Mouse (Mus musculus) embryonic facial prominence, embryonic 14.5 days (tissue): ENCODE results near the gene Tead1. TPM values are rescaled to one million over a fixed set of nuclear protein-coding genes. Genes with fewer than 3 reads are reported as not detected.

Experiments
- ATAC-seq: fragments of 200-750 bp; cut with Nextera tagmentation; 2 replicates; pipeline ENCODE4 v1.8.0; 2017; ENCODE audit warnings: low read depth, moderate number of reproducible peaks, moderate TSS enrichment
- DNase-seq: peaks from one replicate; pipeline ENCODE4 v3.0.0-alpha.2; 2015; ENCODE audit warnings: low spot score
- H3K27ac ChIP-seq: fragments of 300-500 bp; sonication (generic); replicated peaks from 2 replicates; pipeline ENCODE4 v1.5.1; 2014; ENCODE audit warnings: low read depth, mild to moderate bottlenecking, low read length, moderate library complexity
- H3K27me3 ChIP-seq: fragments of 300-500 bp; sonication (generic); replicated peaks from 2 replicates; pipeline ENCODE4 v1.6.1; 2014; ENCODE audit warnings: low read length; ENCODE audit not compliant: control insufficient read depth, insufficient read depth
- H3K36me3 ChIP-seq: fragments of 300-500 bp; sonication (generic); 2 replicates; pipeline ENCODE4 v1.6.1; 2014; ENCODE audit warnings: low read length, mixed read lengths; ENCODE audit not compliant: control insufficient read depth, insufficient read depth
- H3K4me1 ChIP-seq: fragments of 300-500 bp; sonication (generic); 2 replicates; pipeline ENCODE4 v1.6.1; 2014; ENCODE audit warnings: antibody characterized with exemption, low read length; ENCODE audit not compliant: control insufficient read depth, insufficient read depth
- H3K4me2 ChIP-seq: fragments of 300-500 bp; sonication (generic); 2 replicates; pipeline ENCODE4 v1.6.1; 2014; ENCODE audit warnings: low read depth, mild to moderate bottlenecking, low read length, moderate library complexity, mixed read lengths
- H3K4me3 ChIP-seq: fragments of 300-500 bp; sonication (generic); 2 replicates; pipeline ENCODE4 v1.5.1; 2014; ENCODE audit warnings: low read depth, mild to moderate bottlenecking, low read length
- H3K9ac ChIP-seq: fragments of 300-500 bp; sonication (generic); 2 replicates; pipeline ENCODE4 v1.6.1; 2014; ENCODE audit warnings: low read depth, mild to moderate bottlenecking, low read length, moderate library complexity, mixed read lengths
- H3K9me3 ChIP-seq: fragments of 300-500 bp; sonication (generic); 2 replicates; pipeline ENCODE4 v1.6.1; 2016; ENCODE audit warnings: low read length; ENCODE audit not compliant: control insufficient read depth
- WGBS: fragments of 180-500 bp; shearing (Covaris S2); extraction: QIAGEN DNeasy Blood & Tissue Kit; methylation state at CpG from one replicate; pipeline ENCODE4 v1.1.7; 2014; 5-methylcytosine and 5-hydroxymethylcytosine counted together
- polyA plus RNA-seq: library from polyadenylated mRNA; unstranded; fragments of >200 nt; fragmentation: Nextera tagmentation; extraction: Ambion mirVana; gene quantifications from 2 replicates; pipeline ENCODE4 v1.2.1, GENCODE M21; 2014

The Tead1 gene
- polyA plus RNA-seq, 1 experiment from 2014 or later = 18.2 TPM

DNA sequence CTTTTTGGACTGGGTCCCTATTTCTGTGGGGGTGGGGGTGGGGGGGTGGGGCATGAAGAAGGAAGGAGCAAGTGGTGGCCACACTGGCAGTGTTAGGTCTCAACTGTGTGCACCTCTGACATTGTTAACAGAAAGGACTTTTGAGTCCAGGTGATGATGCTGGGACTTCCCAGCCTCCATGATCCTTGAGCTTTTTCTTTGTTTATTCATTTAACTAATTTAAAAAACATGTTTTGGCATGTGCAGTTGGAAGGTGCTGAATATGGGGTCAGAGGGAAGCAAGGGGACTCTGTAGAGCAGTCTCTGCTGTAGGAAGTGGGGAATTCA, 149.5 kb downstream of the Tead1 start:
- Histone ChIP-seq H3K27me3 (no peaks in the 10 kb centered on the region), H3K9ac (no peak overlapping the region), H3K27ac (no peak overlapping the region), H3K9me3 (no peaks in the 10 kb centered on the region), H3K4me2 (no peak overlapping the region), H3K4me1 (peaks cover 46% of the 10 kb centered on the region), H3K4me3 (no peak overlapping the region), H3K36me3 (no peaks in the 10 kb centered on the region)
- DNase-seq = no peak
- no peak for ATAC-seq

DNA sequence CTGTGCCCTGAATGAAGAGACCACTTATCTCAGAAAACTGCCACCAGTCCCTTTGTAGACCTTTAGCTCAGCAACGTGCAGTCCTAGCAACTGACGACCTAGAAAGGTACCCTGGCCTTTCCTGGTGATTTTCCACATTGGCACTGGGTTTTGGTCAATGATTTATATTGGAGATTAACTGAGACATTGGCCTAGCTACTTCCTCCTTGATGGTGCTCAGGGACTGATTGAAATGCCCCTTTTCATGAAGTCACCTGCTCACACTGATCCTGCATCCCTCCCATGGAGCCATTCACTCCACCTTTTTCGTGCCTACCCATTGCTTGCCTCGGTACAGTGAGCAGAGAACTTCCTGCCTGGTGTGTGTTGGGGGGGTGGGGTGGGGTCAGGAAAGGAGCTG, 151.8 kb downstream of the Tead1 start:
- no peak overlapping the region for H3K4me2 ChIP-seq
- no peaks in the 10 kb centered on the region for H3K27me3 ChIP-seq
- no peak overlapping the region for H3K27ac ChIP-seq
- DNase-seq (no peak), ATAC-seq (no peak)
- WGBS = 72% methylated on average over 4 of the region's 4 CpGs
- no peaks in the 10 kb centered on the region for H3K36me3 ChIP-seq
- no peak overlapping the region for H3K9ac ChIP-seq
- H3K9me3 ChIP-seq = no peaks in the 10 kb centered on the region
- no peak overlapping the region for H3K4me3 ChIP-seq
- H3K4me1 ChIP-seq = peaks cover 28% of the 10 kb centered on the region

DNA sequence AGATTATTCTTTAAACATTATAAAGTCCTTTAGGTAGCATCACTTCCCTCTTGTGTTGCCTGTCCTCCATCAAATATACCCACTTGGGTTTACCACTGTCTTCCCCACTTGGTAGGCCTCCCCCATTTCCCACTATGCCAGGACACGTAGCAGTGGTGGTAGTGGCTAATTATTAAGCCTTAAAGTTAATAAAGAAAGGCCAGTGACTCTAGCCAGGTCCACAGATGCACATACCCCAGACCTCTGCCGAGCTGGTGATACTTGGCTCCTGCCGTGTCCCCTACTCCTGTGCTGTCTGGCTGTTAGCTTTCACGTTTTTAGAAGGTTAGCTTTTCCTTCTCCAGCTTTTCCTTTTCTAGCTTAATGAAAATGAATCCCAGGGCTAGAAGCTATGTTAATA, 152.3 kb downstream of the Tead1 start:
- Histone ChIP-seq H3K4me2 (no peak overlapping the region), H3K27ac (no peak overlapping the region), H3K9ac (no peak overlapping the region), H3K36me3 (no peaks in the 10 kb centered on the region), H3K27me3 (no peaks in the 10 kb centered on the region), H3K9me3 (no peaks in the 10 kb centered on the region), H3K4me3 (no peak overlapping the region), H3K4me1 (peaks cover 23% of the 10 kb centered on the region)
- no peak for ATAC-seq
- 76% methylated on average over 4 of the region's 4 CpGs for WGBS
- no peak for DNase-seq

DNA sequence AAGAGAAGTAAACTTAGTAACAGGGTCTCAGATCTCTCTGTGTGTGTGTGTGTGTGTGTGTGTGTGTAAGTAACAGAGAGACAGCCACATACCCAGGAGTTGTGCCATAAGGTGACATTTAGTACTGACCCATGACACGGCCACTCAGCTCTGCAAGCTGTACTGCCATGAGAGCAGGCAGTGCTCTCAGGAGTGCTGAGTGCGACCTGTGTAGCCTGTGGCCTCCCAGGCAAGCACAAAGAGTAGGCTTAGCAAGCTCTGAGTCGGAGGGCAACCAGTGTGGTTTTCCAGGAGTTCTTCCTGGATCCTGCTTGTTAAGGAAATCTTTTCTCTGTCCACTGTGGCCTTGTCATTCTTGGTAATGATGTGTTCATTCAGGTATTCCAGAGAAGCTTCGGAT, 154.0 kb downstream of the Tead1 start:
- ATAC-seq (no peak), DNase-seq (no peak)
- Histone ChIP-seq H3K9me3 (0 out of 2 replicates have a peak, but pooled peaks cover 5% of the 10 kb centered on the region), H3K36me3 (no peaks in the 10 kb centered on the region), H3K9ac (no peak overlapping the region), H3K27ac (no peak overlapping the region), H3K4me1 (peaks cover 6% of the 10 kb centered on the region), H3K4me2 (no peak overlapping the region), H3K27me3 (no peaks in the 10 kb centered on the region), H3K4me3 (no peak overlapping the region)
- 78% methylated on average over 4 of the region's 4 CpGs for whole genome bisulfite sequencing

DNA sequence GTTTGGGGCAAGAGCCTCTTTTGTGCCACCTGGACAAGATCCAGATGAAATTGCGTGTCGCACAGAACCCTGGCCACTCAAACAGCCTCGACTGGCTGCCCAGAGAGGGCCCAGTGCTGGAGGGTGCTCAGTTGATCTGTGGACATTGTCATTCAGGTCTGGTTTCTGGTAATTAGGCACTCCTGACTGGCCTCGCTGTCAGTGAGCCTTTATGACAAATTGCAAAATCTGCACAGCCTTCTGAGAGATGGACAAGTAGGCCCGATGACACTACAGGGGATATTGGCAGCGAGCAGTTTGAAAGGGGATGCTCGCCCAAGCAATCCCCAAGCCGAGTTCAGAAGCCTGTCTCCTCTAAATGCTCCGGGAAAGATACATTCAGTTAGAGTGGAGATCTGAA, 157.0 kb downstream of the Tead1 start:
- H3K9ac ChIP-seq = no peak overlapping the region
- no peak overlapping the region for H3K27ac ChIP-seq
- H3K36me3 ChIP-seq = 0 out of 2 replicates have a peak, but pooled peaks cover 5% of the 10 kb centered on the region
- WGBS = 80% methylated on average over 9 of the region's 9 CpGs
- H3K4me3 ChIP-seq = no peak overlapping the region
- H3K9me3 ChIP-seq = 0 out of 2 replicates have a peak, but pooled peaks cover 5% of the 10 kb centered on the region
- H3K4me2 ChIP-seq = no peak overlapping the region
- DNase-seq = no peak
- no peak for ATAC-seq
- H3K4me1 ChIP-seq = peaks cover 3% of the 10 kb centered on the region; the same call in 1 of the 2 replicates
- no peaks in the 10 kb centered on the region for H3K27me3 ChIP-seq

DNA sequence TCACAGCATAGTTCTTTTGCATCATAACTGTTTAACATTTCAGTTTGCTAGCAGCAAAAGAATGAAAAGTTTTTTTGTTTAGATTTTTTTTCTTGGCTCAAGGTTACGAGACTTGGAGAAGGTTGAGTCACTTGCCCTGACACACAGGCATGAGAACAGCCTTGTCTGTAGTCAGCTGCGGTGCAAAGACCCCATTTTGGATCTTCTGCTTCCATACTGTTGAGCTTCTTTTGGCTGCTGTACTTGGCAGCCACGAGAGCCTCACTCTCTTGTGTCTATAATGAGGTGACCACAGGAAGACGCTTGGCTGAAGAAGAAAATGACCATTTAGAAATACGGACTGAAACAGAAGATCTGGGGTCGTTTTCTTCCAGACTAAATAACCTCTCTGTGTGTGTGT, 159.0 kb downstream of the Tead1 start:
- DNase-seq (no peak), ATAC-seq (no peak)
- WGBS = 84% methylated on average over 6 of the region's 6 CpGs
- H3K4me2 ChIP-seq = no peak overlapping the region
- no peaks in the 10 kb centered on the region for H3K27me3 ChIP-seq
- no peak overlapping the region for H3K27ac ChIP-seq
- peaks cover 13% of the 10 kb centered on the region for H3K4me1 ChIP-seq
- H3K36me3 ChIP-seq = 0 out of 2 replicates have a peak, but pooled peaks cover 5% of the 10 kb centered on the region
- H3K9ac ChIP-seq = no peak overlapping the region
- H3K9me3 ChIP-seq = 0 out of 2 replicates have a peak, but pooled peaks cover 5% of the 10 kb centered on the region
- H3K4me3 ChIP-seq = no peak overlapping the region

DNA sequence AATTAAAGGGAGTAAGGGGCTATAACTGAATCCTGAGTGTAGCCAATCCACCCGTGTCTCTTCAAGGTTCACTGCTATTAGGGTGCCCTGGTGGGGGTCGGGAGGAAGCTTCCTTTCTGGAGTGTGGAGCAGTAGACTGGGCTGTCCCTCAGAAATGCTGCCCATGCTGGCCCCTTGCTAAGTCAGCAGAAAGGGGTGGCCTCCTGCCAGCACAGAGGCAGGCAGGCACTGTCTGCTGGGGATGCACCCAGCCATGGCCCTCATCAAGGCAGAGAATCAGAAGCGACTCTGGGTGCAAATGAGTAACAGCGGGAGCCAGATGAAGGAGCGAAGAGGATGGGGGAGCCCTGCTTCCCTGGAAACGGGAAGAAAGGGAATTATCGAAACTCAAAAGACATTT, 161.2 kb downstream of the Tead1 start:
- H3K27me3 ChIP-seq = no peaks in the 10 kb centered on the region
- 53% methylated on average over 7 of the region's 7 CpGs for WGBS
- H3K27ac ChIP-seq = no peak overlapping the region
- peaks cover 13% of the 10 kb centered on the region for H3K4me1 ChIP-seq
- no peak overlapping the region for H3K4me3 ChIP-seq
- H3K4me2 ChIP-seq = no peak overlapping the region
- H3K36me3 ChIP-seq = 0 out of 2 replicates have a peak, but pooled peaks cover 5% of the 10 kb centered on the region
- H3K9me3 ChIP-seq = 0 out of 2 replicates have a peak, but pooled peaks cover 5% of the 10 kb centered on the region
- H3K9ac ChIP-seq = no peak overlapping the region
- DNase-seq (no peak), ATAC-seq (no peak)

DNA sequence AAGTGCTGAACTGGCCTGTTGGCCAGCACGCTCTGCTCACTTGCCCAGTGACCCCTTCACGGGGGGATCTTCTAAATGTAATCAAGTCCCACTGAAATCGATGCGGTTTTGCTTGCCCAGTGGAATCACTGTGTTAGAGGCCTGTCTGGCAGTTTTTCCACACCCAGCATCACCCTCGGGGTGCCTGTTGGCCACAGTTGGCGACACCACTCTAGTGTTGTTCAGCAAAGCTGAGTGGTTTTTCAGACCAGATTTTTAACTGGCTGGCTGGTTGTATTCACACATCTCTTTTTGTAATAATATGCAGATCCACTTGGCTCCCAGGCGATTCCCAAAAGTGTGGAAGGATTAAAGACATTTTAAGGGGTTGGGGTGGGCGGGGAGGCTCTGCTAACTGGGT, 161.8 kb downstream of the Tead1 start:
- Histone ChIP-seq H3K27ac (peak overlapping the region; percentile 76; the same call in 1 of the 2 replicates), H3K9ac (no peak overlapping the region), H3K9me3 (0 out of 2 replicates have a peak, but pooled peaks cover 5% of the 10 kb centered on the region), H3K36me3 (0 out of 2 replicates have a peak, but pooled peaks cover 5% of the 10 kb centered on the region), H3K4me3 (no peak overlapping the region), H3K27me3 (no peaks in the 10 kb centered on the region), H3K4me2 (no peak overlapping the region), H3K4me1 (peaks cover 13% of the 10 kb centered on the region)
- 40% methylated on average over 8 of the region's 8 CpGs for WGBS
- ATAC-seq (no peak), DNase-seq (no peak)

DNA sequence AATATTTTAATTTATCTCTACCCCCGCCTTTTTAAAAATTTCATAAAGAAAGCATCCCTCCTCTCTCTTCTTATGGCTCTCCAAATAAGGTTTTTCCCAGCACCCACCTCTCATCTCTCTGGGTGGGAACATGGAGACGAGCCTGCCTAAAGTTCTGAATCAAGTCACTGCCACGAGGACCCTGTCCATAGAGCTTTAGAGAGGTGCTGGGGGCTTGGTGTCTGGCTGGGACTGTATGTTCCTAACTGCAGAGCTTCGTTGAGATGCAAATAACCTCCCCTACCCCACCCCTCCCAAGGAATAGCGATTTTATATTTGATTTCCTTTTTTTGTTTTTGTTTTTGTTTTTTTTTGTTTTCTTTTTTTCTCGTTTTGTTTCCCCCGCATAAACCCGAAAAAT, 162.4 kb downstream of the Tead1 start:
- 0 out of 2 replicates have a peak overlapping the region, but pooled peaks have one; percentile 9 for H3K4me3 ChIP-seq
- H3K36me3 ChIP-seq = 0 out of 2 replicates have a peak, but pooled peaks cover 5% of the 10 kb centered on the region
- 0 out of 2 replicates have a peak overlapping the region, but pooled peaks have one; percentile 22 for H3K9ac ChIP-seq
- peak overlapping the region; percentile 76 for H3K27ac ChIP-seq
- H3K4me2 ChIP-seq = peak overlapping the region; percentile 44
- DNase-seq (no peak), ATAC-seq (0 out of 2 replicates have a peak, but pooled peaks have one; percentile 19)
- H3K9me3 ChIP-seq = 0 out of 2 replicates have a peak, but pooled peaks cover 5% of the 10 kb centered on the region
- peaks cover 13% of the 10 kb centered on the region for H3K4me1 ChIP-seq
- WGBS = 22% methylated on average over 8 of the region's 8 CpGs
- no peaks in the 10 kb centered on the region for H3K27me3 ChIP-seq
